Mouse (Mus musculus): Measurements from ENCODE around the gene Slc7a7. TPM values are rescaled to one million over a fixed set of nuclear protein-coding genes. Genes with fewer than 3 reads are reported as not detected.

The Slc7a7 gene
- polyA plus RNA-seq, 1 experiment from 2014 or later = 8.0 TPM

DNA sequence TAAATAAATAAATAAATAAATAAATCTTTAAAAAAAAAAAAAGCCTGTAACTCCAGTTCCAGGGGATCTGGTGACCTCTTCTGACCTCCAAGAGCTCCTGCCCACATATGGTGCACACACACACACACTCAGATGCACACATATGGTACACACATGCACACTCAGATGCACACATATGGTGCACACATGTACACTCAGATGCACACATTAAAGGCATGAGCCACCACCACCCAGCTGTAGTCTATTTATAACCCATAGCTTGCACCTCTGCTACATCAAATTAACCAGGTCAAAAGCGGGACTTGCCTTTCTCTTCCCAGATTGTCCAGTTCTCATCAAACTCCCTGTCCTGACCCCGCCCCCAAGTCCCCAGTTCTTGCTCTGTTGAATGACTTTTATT is 3.4 kb upstream of the Slc7a7 start:
- Histone ChIP-seq H3K4me2 (no peak overlapping the region), H3K27ac (ENCODE audit: low read depth, low read length) (no peak overlapping the region), H3K36me3 (ENCODE audit: control insufficient read depth, insufficient read depth, low read length) (no peaks in the 10 kb centered on the region), H3K4me1 (ENCODE audit: control insufficient read depth, insufficient read depth, low read length) (peaks cover 8% of the 10 kb centered on the region; the same call in 1 of the 2 replicates), H3K9me3 (replicated peaks; ENCODE audit: control insufficient read depth, low read length) (no peaks in the 10 kb centered on the region), H3K4me3 (ENCODE audit: low read depth, low read length) (no peak overlapping the region), H3K9ac (ENCODE audit: low read depth, low read length) (no peak overlapping the region), H3K27me3 (ENCODE audit: control insufficient read depth, insufficient read depth, low read length) (no peaks in the 10 kb centered on the region)
- ATAC-seq (replicated peaks; ENCODE audit: insufficient number of reproducible peaks, low FRiP score, low TSS enrichment) = no peak
- 79% methylated on average over 2 of the region's 2 CpGs for WGBS (ENCODE audit: insufficient replicate concordance)

DNA sequence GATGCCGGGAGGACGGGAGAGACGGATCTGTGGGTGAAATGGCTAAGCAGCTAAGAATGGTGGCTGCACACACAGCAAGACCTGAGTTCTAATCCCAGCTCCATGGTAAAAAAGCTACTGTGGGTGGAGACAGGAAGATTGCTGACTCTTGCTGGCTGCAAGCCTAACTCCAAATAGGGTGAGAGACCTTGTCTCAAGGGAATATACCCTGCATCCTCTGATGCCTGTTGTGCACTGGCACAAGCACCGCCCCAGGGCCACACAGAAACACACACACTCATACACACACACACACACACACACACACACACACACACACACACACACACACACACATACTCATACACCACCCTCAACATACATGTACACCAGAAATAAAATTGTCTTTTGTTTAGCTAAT is 750 bp downstream of the Slc7a7 start:
- H3K27ac ChIP-seq (ENCODE audit: low read depth, low read length) = no peak overlapping the region

DNA sequence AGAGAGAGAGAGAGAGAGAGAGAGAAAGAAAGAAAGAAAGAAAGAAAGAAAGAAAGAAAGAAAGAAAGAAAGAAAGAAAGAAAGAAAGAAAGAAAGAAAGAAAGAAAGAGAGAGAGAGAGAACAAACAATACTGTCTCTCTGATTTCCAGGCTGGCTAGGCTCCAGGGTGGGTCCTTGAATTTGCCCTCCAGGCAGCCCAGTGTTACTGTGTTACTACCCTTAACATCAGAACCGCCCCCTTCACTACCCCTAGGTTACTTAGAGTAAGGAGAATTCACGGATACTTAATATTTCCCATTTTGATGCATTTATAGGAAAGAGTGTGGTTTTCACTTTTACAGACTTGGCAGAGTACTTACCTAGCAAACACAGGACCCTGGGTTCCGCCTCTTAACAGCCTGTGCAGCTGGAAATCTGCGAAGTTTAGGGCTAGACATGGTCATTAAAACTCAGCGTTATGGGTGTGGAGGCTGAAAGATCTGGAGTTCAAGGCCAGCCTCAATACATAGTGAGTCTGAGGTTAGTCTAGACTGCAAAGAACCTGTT is 1.3 kb downstream of the Slc7a7 start:
- H3K4me2 ChIP-seq = no peak overlapping the region
- no peaks in the 10 kb centered on the region for H3K27me3 ChIP-seq (ENCODE audit: control insufficient read depth, insufficient read depth, low read length)
- H3K4me1 ChIP-seq (ENCODE audit: control insufficient read depth, insufficient read depth, low read length) = peaks cover 23% of the 10 kb centered on the region
- no peak overlapping the region for H3K27ac ChIP-seq (ENCODE audit: low read depth, low read length)
- no peaks in the 10 kb centered on the region for H3K36me3 ChIP-seq (ENCODE audit: control insufficient read depth, insufficient read depth, low read length)
- no peak for ATAC-seq (replicated peaks; ENCODE audit: insufficient number of reproducible peaks, low FRiP score, low TSS enrichment)
- H3K9ac ChIP-seq (ENCODE audit: low read depth, low read length) = no peak overlapping the region
- H3K9me3 ChIP-seq (replicated peaks; ENCODE audit: control insufficient read depth, low read length) = no peaks in the 10 kb centered on the region
- H3K4me3 ChIP-seq (ENCODE audit: low read depth, low read length) = no peak overlapping the region
- WGBS (ENCODE audit: insufficient replicate concordance) = 46% methylated on average over 5 of the region's 5 CpGs

More for the DNA sequence above, 750 bp downstream of the Slc7a7 start:
- Histone ChIP-seq H3K4me2 (peak overlapping the region; percentile 62; the same call in 1 of the 2 replicates), H3K9ac (ENCODE audit: low read depth, low read length) (no peak overlapping the region; the same call in 1 of the 2 replicates), H3K9me3 (replicated peaks; ENCODE audit: control insufficient read depth, low read length) (no peaks in the 10 kb centered on the region), H3K27me3 (ENCODE audit: control insufficient read depth, insufficient read depth, low read length) (no peaks in the 10 kb centered on the region), H3K4me1 (ENCODE audit: control insufficient read depth, insufficient read depth, low read length) (peaks cover 23% of the 10 kb centered on the region), H3K36me3 (ENCODE audit: control insufficient read depth, insufficient read depth, low read length) (no peaks in the 10 kb centered on the region), H3K4me3 (ENCODE audit: low read depth, low read length) (peak overlapping the region; percentile 13; the same call in 1 of the 2 replicates)
- WGBS (ENCODE audit: insufficient replicate concordance) = 65% methylated on average over 4 of the region's 4 CpGs
- ATAC-seq (replicated peaks; ENCODE audit: insufficient number of reproducible peaks, low FRiP score, low TSS enrichment) = no peak

DNA sequence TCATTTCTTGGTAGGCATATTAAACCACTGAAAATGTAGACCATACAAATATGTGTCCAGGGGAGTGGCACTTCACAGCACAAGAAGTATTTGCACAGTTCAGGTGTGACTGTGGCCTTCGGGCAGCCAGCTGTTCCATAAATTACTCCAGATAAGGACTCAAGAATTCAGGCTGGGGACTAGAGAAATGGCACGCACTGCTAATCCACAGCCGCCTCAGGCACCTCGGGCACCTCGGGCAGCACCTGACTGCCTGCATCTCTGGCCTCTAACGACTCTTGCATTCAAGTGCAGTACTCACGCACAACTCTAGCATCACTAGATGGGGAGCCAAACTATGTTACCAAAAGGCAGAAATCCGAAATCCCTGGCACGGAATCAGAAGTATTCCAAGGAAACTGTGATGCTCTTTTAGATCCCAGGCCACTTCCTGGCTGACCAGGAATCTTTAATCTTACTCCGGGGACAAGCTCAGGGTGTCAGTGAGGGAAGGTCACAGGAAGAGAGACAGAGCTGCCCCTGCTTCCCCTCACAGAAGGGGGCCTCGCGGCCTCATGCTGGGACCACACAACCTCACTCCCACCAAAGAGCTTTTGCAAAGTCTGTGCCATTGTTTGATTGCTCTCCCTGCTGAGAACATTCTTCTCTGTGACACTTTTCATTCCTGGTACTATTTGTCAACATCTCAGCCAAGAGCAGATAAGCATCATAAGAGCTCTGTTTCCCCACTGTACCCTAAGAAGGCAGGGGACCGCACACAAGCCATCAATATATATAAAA is 2.1 kb downstream of the Slc7a7 start:
- H3K4me2 ChIP-seq = peak overlapping the region; percentile 22; the same call in 1 of the 2 replicates
- no peak overlapping the region for H3K4me3 ChIP-seq (ENCODE audit: low read depth, low read length)
- 0 out of 2 replicates have a peak overlapping the region, but pooled peaks have one; percentile 10 for H3K9ac ChIP-seq (ENCODE audit: low read depth, low read length)
- H3K27ac ChIP-seq (ENCODE audit: low read depth, low read length) = no peak overlapping the region
- peaks cover 24% of the 10 kb centered on the region for H3K4me1 ChIP-seq (ENCODE audit: control insufficient read depth, insufficient read depth, low read length)
- no peaks in the 10 kb centered on the region for H3K27me3 ChIP-seq (ENCODE audit: control insufficient read depth, insufficient read depth, low read length)
- 13% methylated on average over 13 of the region's 13 CpGs for WGBS (ENCODE audit: insufficient replicate concordance)
- ATAC-seq (replicated peaks; ENCODE audit: insufficient number of reproducible peaks, low FRiP score, low TSS enrichment) = no peak
- H3K36me3 ChIP-seq (ENCODE audit: control insufficient read depth, insufficient read depth, low read length) = no peaks in the 10 kb centered on the region
- H3K9me3 ChIP-seq (replicated peaks; ENCODE audit: control insufficient read depth, low read length) = no peaks in the 10 kb centered on the region

DNA sequence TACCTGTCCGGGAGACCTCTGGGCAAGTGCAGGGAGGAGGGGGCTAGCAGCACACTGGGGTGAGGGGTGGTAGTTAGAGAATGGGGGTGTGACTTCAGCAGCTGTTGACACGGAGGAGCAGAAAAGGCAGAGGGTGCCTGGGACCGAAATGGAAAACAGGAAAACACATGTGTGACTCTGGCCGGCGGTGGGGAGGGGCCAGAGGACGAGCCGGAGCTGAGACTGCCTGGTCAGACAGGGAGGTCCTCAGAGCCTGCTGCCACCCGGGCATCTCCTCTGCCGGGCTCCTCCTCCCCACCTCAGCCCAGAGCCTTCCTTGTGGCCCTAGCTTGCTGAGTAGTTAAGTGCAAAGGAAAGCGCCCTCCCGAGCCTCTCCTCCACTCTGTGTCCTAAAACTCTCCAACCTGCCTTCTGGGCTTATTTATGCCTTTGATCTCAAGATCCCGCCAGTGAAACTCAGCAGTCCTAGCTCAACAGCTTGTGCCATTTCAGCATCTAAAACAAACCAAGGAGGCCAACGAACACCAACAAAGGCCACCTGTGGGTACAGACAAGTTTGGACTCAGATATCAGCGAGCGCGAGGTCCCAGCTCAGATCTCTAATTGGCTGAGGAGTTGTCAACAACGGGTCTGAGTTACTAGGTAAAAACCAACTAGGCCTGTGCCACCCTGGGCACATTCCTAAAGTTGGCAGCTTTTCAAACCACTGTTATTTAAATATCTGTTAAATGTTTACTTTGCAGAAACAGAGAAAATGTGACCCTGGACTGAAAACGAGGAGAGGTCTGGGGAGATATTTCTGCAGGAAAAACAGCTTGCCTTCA is 3.5 kb downstream of the Slc7a7 start:
- Histone ChIP-seq H3K36me3 (ENCODE audit: control insufficient read depth, insufficient read depth, low read length) (no peaks in the 10 kb centered on the region), H3K4me3 (ENCODE audit: low read depth, low read length) (peak overlapping the region; percentile 15; the same call in 1 of the 2 replicates), H3K4me2 (peak overlapping the region; percentile 58), H3K27ac (ENCODE audit: low read depth, low read length) (no peak overlapping the region), H3K9ac (ENCODE audit: low read depth, low read length) (peak overlapping the region; percentile 56), H3K27me3 (ENCODE audit: control insufficient read depth, insufficient read depth, low read length) (no peaks in the 10 kb centered on the region), H3K9me3 (replicated peaks; ENCODE audit: control insufficient read depth, low read length) (no peaks in the 10 kb centered on the region), H3K4me1 (ENCODE audit: control insufficient read depth, insufficient read depth, low read length) (peaks cover 34% of the 10 kb centered on the region)
- WGBS (ENCODE audit: insufficient replicate concordance) = 8% methylated on average over 18 of the region's 18 CpGs
- ATAC-seq (replicated peaks; ENCODE audit: insufficient number of reproducible peaks, low FRiP score, low TSS enrichment) = no peak

DNA sequence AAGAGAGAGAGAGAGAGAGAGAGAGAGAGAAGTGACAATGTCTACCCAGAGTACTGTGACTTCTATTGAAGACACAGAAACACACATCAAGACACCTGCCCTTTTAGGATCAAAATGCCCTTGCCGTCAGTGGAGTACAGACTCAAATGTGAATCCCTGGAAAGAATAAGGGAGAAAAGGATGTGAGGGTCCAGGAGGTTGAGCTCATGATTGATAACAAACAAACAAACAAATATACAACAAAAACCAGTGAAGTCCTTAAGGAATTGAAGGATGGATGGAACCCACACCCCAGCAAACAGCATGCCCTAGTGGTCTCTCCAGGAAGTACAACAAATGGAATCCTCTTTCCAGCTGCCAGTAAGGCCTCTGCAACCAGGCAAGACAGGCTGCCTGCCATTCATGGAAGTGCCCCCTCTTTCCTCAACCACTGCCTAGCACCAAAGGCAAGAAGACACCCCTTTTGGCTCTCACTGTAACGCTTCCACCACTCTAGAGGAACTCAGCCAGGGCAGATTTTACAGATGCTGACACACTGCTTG is 4.9 kb downstream of the Slc7a7 start:
- H3K4me2 ChIP-seq = no peak overlapping the region
- WGBS (ENCODE audit: insufficient replicate concordance) = 41% methylated on average over 2 of the region's 2 CpGs
- H3K4me1 ChIP-seq (ENCODE audit: control insufficient read depth, insufficient read depth, low read length) = peaks cover 34% of the 10 kb centered on the region

DNA sequence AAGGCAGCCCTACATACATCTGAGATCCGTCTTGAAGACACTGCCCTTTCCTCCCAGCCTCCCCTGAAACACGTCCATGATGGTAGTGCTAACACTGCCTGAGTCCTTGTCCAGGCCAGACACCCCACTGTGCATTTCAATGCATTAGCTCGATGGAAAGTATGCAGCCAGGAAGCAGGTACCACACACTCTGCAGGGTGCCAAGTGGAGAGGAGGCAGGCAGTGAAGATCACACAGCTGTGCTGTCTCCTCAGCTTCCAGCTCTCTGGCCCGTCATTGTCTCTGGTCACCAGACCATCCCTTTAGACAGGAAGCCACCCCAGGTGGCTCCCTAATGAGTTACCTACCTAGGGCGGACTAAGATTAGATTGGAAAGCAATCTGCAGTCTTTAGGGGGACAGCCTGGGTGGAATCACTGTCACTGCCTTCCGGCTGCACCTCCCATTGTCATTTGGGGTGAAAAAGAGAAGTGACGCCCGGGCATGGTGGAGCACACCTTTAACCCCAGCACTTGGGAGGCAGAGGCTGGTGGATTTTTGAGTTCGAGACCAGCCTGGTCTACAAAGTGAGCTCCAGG is 5.5 kb downstream of the Slc7a7 start:
- Histone ChIP-seq H3K4me2 (no peak overlapping the region), H3K9ac (ENCODE audit: low read depth, low read length) (no peak overlapping the region), H3K27me3 (ENCODE audit: control insufficient read depth, insufficient read depth, low read length) (no peaks in the 10 kb centered on the region), H3K4me1 (ENCODE audit: control insufficient read depth, insufficient read depth, low read length) (peaks cover 28% of the 10 kb centered on the region), H3K9me3 (replicated peaks; ENCODE audit: control insufficient read depth, low read length) (no peaks in the 10 kb centered on the region), H3K4me3 (ENCODE audit: low read depth, low read length) (no peak overlapping the region), H3K36me3 (ENCODE audit: control insufficient read depth, insufficient read depth, low read length) (no peaks in the 10 kb centered on the region), H3K27ac (ENCODE audit: low read depth, low read length) (no peak overlapping the region)
- 50% methylated on average over 9 of the region's 9 CpGs for WGBS (ENCODE audit: insufficient replicate concordance)
- no peak for ATAC-seq (replicated peaks; ENCODE audit: insufficient number of reproducible peaks, low FRiP score, low TSS enrichment)

More for the DNA sequence above, 4.9 kb downstream of the Slc7a7 start:
- Histone ChIP-seq H3K9ac (ENCODE audit: low read depth, low read length) (no peak overlapping the region), H3K4me3 (ENCODE audit: low read depth, low read length) (no peak overlapping the region), H3K27ac (ENCODE audit: low read depth, low read length) (no peak overlapping the region), H3K36me3 (ENCODE audit: control insufficient read depth, insufficient read depth, low read length) (no peaks in the 10 kb centered on the region), H3K27me3 (ENCODE audit: control insufficient read depth, insufficient read depth, low read length) (no peaks in the 10 kb centered on the region), H3K9me3 (replicated peaks; ENCODE audit: control insufficient read depth, low read length) (no peaks in the 10 kb centered on the region)
- ATAC-seq (replicated peaks; ENCODE audit: insufficient number of reproducible peaks, low FRiP score, low TSS enrichment) = no peak
